Mouse (Mus musculus) heart, adult 9 months (tissue): ENCODE data around the gene BC016579.

Experiments used
- DNase-seq, 2 experiments: peaks; one replicate each; pipeline ENCODE4 v3.0.0; 2022; ENCODE audit warnings: low spot score in 2 of 2

The BC016579 gene

GRCm38 (mm10) chr16:45653934-45654332 lies at the start of gene BC016579:
Gene BC016579, minus strand, starts transcription at chr16:45654068.
- no peak for DNase-seq

GRCm38 (mm10) chr16:45699301-45699700 lies 45.4 kb upstream of the BC016579 start:
- no peak for DNase-seq

- DNase-seq, result no peak
Observed at GRCm38 (mm10) chr16:45697996-45698395, 44.1 kb upstream of the BC016579 start.

GRCm38 (mm10) chr16:45695445-45696160 lies 41.7 kb upstream of the BC016579 start:
- no peak for DNase-seq

- no peak for DNase-seq
Observed at GRCm38 (mm10) chr16:45693558-45693957, 39.7 kb upstream of the BC016579 start, which contains the start of gene Tmprss7. Gene Tmprss7, minus strand, starts transcription at chr16:45693658.

GRCm38 (mm10) chr16:45692851-45693250 lies 39.0 kb upstream of the BC016579 start:
- no peak for DNase-seq

GRCm38 (mm10) chr16:45690178-45690577 lies 36.3 kb upstream of the BC016579 start:
- DNase-seq, result no peak

- DNase-seq, result no peak
Observed at GRCm38 (mm10) chr16:45686833-45687232, 33.0 kb upstream of the BC016579 start.

GRCm38 (mm10) chr16:45685295-45685694 lies 31.4 kb upstream of the BC016579 start:
- no peak for DNase-seq

GRCm38 (mm10) chr16:45684815-45685214 lies 30.9 kb upstream of the BC016579 start:
- DNase-seq, result peak; percentile 6 to 51

GRCm38 (mm10) chr16:45676462-45676861 lies 22.6 kb upstream of the BC016579 start:
- no peak for DNase-seq

GRCm38 (mm10) chr16:45670005-45670404 lies 16.1 kb upstream of the BC016579 start:
- DNase-seq, result no peak

- no peak for DNase-seq
Observed at GRCm38 (mm10) chr16:45668178-45668577, 14.3 kb upstream of the BC016579 start.

GRCm38 (mm10) chr16:45666136-45666535 lies 12.3 kb upstream of the BC016579 start:
- peak in 1 of 2 experiments; percentile 31 for DNase-seq

- no peak for DNase-seq
Observed at GRCm38 (mm10) chr16:45662381-45662780, 8.5 kb upstream of the BC016579 start.

GRCm38 (mm10) chr16:45659596-45659995 lies 5.7 kb upstream of the BC016579 start:
- DNase-seq, result no peak

GRCm38 (mm10) chr16:45658248-45658647 lies 4.4 kb upstream of the BC016579 start:
- DNase-seq, result no peak

- DNase-seq, result no peak
Observed at GRCm38 (mm10) chr16:45657574-45658159, 3.8 kb upstream of the BC016579 start.

GRCm38 (mm10) chr16:45654465-45654864 lies 597 bp upstream of the BC016579 start:
- no peak for DNase-seq

- DNase-seq, result no peak
Observed at GRCm38 (mm10) chr16:45653009-45653933, 597 bp downstream of the BC016579 start.

GRCm38 (mm10) chr16:45651497-45651896 lies 2.4 kb downstream of the BC016579 start:
- DNase-seq, result no peak

- DNase-seq, result no peak
Observed at GRCm38 (mm10) chr16:45644380-45644779, 9.5 kb downstream of the BC016579 start.
